Mouse (Mus musculus) heart, postnatal 0 days (tissue): ENCODE data around the gene Prtg. TPM values are rescaled to one million over a fixed set of nuclear protein-coding genes. Genes with fewer than 3 reads are reported as not detected.

Source experiments
- ATAC-seq: fragments of 200-750 bp; cut with Nextera tagmentation; 2 replicates; pipeline ENCODE4 v1.8.0; 2017; ENCODE audit warnings: low read depth, moderate number of reproducible peaks, moderate library complexity; ENCODE audit not compliant: insufficient read depth
- DNase-seq: peaks from one replicate; pipeline ENCODE4 v3.0.0-alpha.2; 2016; ENCODE audit warnings: low spot score
- H3K27ac ChIP-seq: fragments of 300-500 bp; sonication (generic); 2 replicates; pipeline ENCODE4 v1.5.1; 2014; ENCODE audit warnings: low read depth, mild to moderate bottlenecking
- H3K27me3 ChIP-seq: fragments of 300-500 bp; sonication (generic); 2 replicates; pipeline ENCODE4 v1.6.1; 2014; ENCODE audit warnings: low read length, mixed read lengths; ENCODE audit not compliant: control insufficient read depth, insufficient read depth
- H3K36me3 ChIP-seq: fragments of 300-500 bp; sonication (generic); replicated peaks from 2 replicates; pipeline ENCODE4 v1.6.1; 2014; ENCODE audit warnings: low read length, mixed read lengths; ENCODE audit not compliant: control insufficient read depth, insufficient read depth
- H3K4me1 ChIP-seq: fragments of 300-500 bp; sonication (generic); 2 replicates; pipeline ENCODE4 v1.6.1; 2014; ENCODE audit warnings: antibody characterized with exemption; ENCODE audit not compliant: control insufficient read depth, insufficient read depth
- H3K4me2 ChIP-seq: fragments of 300-500 bp; sonication (generic); 2 replicates; pipeline ENCODE4 v1.6.1; 2014; ENCODE audit warnings: low read depth, mild to moderate bottlenecking, low read length, moderate library complexity
- H3K4me3 ChIP-seq: fragments of 300-500 bp; sonication (generic); 2 replicates; pipeline ENCODE4 v1.5.1; 2014; ENCODE audit warnings: low read depth, low read length
- H3K9ac ChIP-seq: fragments of 300-500 bp; sonication (generic); replicated peaks from 2 replicates; pipeline ENCODE4 v1.6.1; 2014; ENCODE audit warnings: low read depth, low read length, mixed read lengths
- H3K9me3 ChIP-seq: fragments of 300-500 bp; sonication (generic); replicated peaks from 2 replicates; pipeline ENCODE4 v1.6.1; 2016; ENCODE audit warnings: low read length; ENCODE audit not compliant: control insufficient read depth
- CTCF ChIP-seq: IDR thresholded peaks from 2 replicates; pipeline ENCODE4 v1.5.1; 2016; ENCODE audit warnings: antibody characterized with exemption, control low read depth, low read depth
- EP300 ChIP-seq: IDR thresholded peaks from 2 replicates; pipeline ENCODE4 v1.6.1; 2016; ENCODE audit warnings: antibody characterized with exemption, low read depth
- WGBS: fragments of 180-500 bp; shearing (Covaris S2); extraction: QIAGEN DNeasy Blood & Tissue Kit; methylation state at CpG from one replicate; pipeline ENCODE4 v1.1.7; 2014; 5-methylcytosine and 5-hydroxymethylcytosine counted together
- polyA plus RNA-seq: library from polyadenylated mRNA; unstranded; fragments of >200 nt; fragmentation: Nextera tagmentation; extraction: Ambion mirVana; gene quantifications from 2 replicates; pipeline ENCODE4 v1.2.1, GENCODE M21; 2015
- total RNA-seq: library from RNA; depleted of rRNA; stranded (reverse); fragments of >200 nt; gene quantifications from 2 replicates; pipeline ENCODE4 v1.2.3, GENCODE M21; 2014; ENCODE audit warnings: low replicate concordance

Gene Prtg
- total and polyA plus RNA-seq, 2 experiments from 2014 or later: 0.04 to 0.31 TPM

DNA sequence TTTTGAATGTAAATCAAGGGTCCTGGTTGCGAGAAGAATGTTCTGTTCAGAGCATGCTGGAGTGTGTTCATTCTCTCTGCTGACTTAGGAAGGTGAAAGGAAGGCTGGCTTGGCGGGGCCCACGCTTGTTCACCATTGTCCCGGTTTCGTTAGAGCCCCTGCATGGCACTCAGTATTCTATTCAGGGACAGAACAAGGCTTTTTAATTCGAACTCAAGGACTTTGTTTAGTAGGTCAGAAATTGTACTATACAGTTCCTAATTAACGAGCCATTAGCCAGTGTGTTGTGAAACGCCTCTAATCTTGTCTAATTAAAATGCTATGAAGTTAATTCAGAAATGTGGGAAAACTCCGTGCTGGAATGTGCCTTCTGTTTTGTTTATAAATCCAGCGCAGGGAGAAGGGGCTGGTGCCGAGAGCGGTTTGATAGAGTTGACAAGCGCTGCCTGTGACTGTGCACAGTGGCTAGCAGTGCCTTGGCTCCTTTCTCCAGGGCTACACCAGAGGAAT, 47.1 kb downstream of the Prtg start:
- no peak for TF ChIP-seq CTCF
- TF ChIP-seq EP300: no peak
- 51% methylated on average over 13 of the region's 13 CpGs for WGBS
- no peak overlapping the region for H3K27ac ChIP-seq
- H3K4me1 ChIP-seq: no peaks in the 10 kb centered on the region
- H3K27me3 ChIP-seq: no peaks in the 10 kb centered on the region
- H3K4me3 ChIP-seq: no peak overlapping the region
- no peak overlapping the region for H3K4me2 ChIP-seq
- ATAC-seq (no peak), DNase-seq (no peak)
- H3K36me3 ChIP-seq: no peaks in the 10 kb centered on the region
- no peak overlapping the region for H3K9ac ChIP-seq
- H3K9me3 ChIP-seq: no peaks in the 10 kb centered on the region

DNA sequence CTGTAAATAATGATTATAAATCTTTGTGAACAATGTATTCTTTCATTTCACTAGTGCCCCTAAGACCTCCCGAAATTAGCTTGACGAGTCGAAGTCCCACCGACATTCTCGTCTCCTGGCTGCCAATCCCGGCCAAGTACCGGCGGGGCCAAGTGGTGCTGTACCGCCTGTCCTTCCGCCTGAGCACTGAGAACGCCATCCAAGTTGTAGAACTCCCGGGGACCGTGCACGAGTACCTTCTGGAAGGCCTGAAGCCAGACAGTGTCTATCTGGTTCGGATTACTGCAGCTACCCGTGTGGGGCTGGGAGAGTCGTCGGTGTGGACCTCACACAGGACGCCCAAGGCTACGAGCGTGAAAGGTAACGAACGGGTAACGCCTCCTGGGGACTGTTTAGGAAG, 50.0 kb downstream of the Prtg start:
- H3K4me2 ChIP-seq: no peak overlapping the region
- H3K9ac ChIP-seq: no peak overlapping the region
- ATAC-seq (no peak), DNase-seq (no peak)
- no peaks in the 10 kb centered on the region for H3K9me3 ChIP-seq
- TF ChIP-seq EP300: no peak
- H3K4me1 ChIP-seq: no peaks in the 10 kb centered on the region
- H3K4me3 ChIP-seq: no peak overlapping the region
- H3K27ac ChIP-seq: no peak overlapping the region
- no peaks in the 10 kb centered on the region for H3K36me3 ChIP-seq
- 93% methylated on average over 24 of the region's 24 CpGs for WGBS
- no peaks in the 10 kb centered on the region for H3K27me3 ChIP-seq

DNA sequence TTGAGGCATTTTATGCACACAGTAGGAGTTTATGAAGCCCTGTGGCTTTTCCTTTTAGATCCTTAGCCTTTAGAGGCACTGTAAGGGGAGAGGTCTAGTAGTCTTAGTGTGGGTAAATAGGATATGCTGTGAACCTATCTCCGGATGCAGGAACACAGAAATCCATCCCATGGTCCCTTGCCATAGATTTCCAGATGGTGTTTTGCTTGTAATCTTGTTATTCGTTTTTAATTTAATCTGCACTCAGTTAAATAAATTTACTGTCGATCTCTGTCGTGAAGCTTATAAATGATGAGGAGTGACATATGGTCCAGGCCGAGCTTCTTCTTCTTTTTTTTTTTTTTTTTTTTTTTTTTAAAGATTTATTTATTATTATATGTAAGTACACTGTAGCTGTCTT, 54.1 kb downstream of the Prtg start:
- H3K4me3 ChIP-seq: no peak overlapping the region
- H3K4me2 ChIP-seq: no peak overlapping the region
- WGBS: 83% methylated on average over 5 of the region's 5 CpGs
- no peaks in the 10 kb centered on the region for H3K4me1 ChIP-seq
- no peak overlapping the region for H3K27ac ChIP-seq
- H3K9me3 ChIP-seq: no peaks in the 10 kb centered on the region
- no peaks in the 10 kb centered on the region for H3K27me3 ChIP-seq
- no peak for ATAC-seq
- no peak for DNase-seq
- no peaks in the 10 kb centered on the region for H3K36me3 ChIP-seq
- TF ChIP-seq EP300 (no peak), CTCF (no peak)
- no peak overlapping the region for H3K9ac ChIP-seq

DNA sequence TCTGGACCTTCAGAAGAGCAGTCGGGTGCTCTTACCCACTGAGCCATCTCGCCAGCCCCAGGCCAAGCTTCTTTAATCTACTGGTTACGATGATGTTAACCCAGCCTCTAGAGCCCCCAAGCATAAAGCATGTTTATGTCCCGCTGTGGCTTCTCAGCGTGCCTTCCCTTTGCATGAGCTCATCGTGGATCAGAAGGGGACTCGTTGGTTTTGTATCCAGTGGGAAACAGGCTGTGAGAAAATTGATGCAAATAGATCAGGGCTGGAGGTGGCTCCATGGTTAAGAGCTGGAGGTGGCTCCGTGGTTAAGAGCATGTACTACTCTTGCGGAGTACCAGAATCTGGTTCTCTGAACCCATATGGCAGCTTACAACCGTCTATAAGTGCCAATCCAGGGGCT, 54.6 kb downstream of the Prtg start:
- Histone ChIP-seq H3K4me3 (no peak overlapping the region), H3K9me3 (no peaks in the 10 kb centered on the region), H3K4me1 (no peaks in the 10 kb centered on the region), H3K27me3 (no peaks in the 10 kb centered on the region), H3K27ac (no peak overlapping the region), H3K4me2 (no peak overlapping the region), H3K36me3 (no peaks in the 10 kb centered on the region), H3K9ac (no peak overlapping the region)
- DNase-seq: no peak
- TF ChIP-seq CTCF (no peak), EP300 (no peak)
- WGBS: 86% methylated on average over 10 of the region's 10 CpGs
- no peak for ATAC-seq

DNA sequence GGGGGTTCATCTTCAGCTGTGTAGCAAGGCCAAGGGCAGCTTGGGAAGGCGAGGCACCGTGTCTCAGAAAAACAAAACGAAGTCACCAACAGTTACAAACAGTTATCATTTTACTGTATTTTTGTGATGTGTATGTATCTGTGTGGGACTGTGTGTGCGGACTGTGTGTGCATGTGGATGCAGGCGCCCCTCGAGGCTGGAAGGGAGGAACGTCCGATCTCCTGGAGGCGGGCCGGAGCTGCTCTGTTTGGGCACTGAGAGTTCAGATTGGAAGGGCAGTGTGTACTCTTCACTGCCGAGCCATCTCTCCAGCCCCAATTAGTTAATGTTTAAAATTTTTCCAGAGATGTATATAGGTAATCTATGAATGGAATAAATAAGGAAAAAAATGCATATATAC, 55.5 kb downstream of the Prtg start:
- H3K9me3 ChIP-seq: no peaks in the 10 kb centered on the region
- no peaks in the 10 kb centered on the region for H3K4me1 ChIP-seq
- H3K9ac ChIP-seq: no peak overlapping the region
- H3K27ac ChIP-seq: no peak overlapping the region
- no peak overlapping the region for H3K4me2 ChIP-seq
- H3K4me3 ChIP-seq: no peak overlapping the region
- no peak for DNase-seq
- no peak for TF ChIP-seq CTCF
- TF ChIP-seq EP300: no peak
- H3K36me3 ChIP-seq: no peaks in the 10 kb centered on the region
- 86% methylated on average over 11 of the region's 11 CpGs for WGBS
- no peak for ATAC-seq
- H3K27me3 ChIP-seq: no peaks in the 10 kb centered on the region

DNA sequence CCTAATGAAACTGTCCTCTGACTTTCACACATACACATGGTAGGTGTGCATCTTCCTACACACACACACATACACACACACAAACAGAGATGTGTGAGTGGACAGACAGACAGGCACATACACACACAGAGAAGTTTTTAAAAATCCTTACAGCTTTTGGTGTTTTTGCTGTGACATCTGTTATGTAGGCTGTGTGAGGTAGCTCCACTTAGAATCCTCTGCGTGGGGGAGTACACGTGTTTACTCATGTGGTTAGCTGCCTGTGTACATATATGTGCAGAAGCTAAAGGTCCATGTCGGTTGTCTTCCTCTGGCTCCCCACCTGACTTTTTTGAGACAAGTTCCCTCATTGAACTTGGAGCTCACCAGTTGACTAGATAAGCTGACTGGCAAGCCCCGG, 56.3 kb downstream of the Prtg start:
- TF ChIP-seq EP300: no peak
- TF ChIP-seq CTCF: no peak
- no peaks in the 10 kb centered on the region for H3K27me3 ChIP-seq
- WGBS: 86% methylated on average over 4 of the region's 4 CpGs
- H3K27ac ChIP-seq: no peak overlapping the region
- H3K4me3 ChIP-seq: no peak overlapping the region
- no peak overlapping the region for H3K9ac ChIP-seq
- H3K9me3 ChIP-seq: no peaks in the 10 kb centered on the region
- H3K36me3 ChIP-seq: no peaks in the 10 kb centered on the region
- no peak for DNase-seq
- ATAC-seq: no peak
- H3K4me1 ChIP-seq: no peaks in the 10 kb centered on the region
- no peak overlapping the region for H3K4me2 ChIP-seq
